Mouse (Mus musculus) ovary, postnatal 36 days (tissue): ENCODE results near the gene Slc12a5.

ENCODE experiments used
- DNase-seq: peaks from one replicate; pipeline ENCODE4 v3.0.0; 2022; ENCODE audit warnings: low spot score, mixed read lengths

Gene Slc12a5

GRCm38 (mm10) chr2:164986371-164987027 is 25.9 kb downstream of the Slc12a5 start:
- no peak for DNase-seq

- DNase-seq, result no peak
These were observed 28.2 kb downstream of the Slc12a5 start for GRCm38 (mm10) chr2:164988777-164989176.

GRCm38 (mm10) chr2:164991111-164991510 is 30.5 kb downstream of the Slc12a5 start:
- DNase-seq, result no peak

- no peak for DNase-seq
These were observed 31.2 kb downstream of the Slc12a5 start for GRCm38 (mm10) chr2:164991808-164992207.

GRCm38 (mm10) chr2:164994156-164994555 is 33.6 kb downstream of the Slc12a5 start:
- no peak for DNase-seq

GRCm38 (mm10) chr2:164994659-164995428 is 34.2 kb downstream of the Slc12a5 start:
- DNase-seq, result no peak

GRCm38 (mm10) chr2:164995976-164996375 is 35.4 kb downstream of the Slc12a5 start:
- no peak for DNase-seq

GRCm38 (mm10) chr2:164996848-164997720 is 36.5 kb downstream of the Slc12a5 start:
- DNase-seq, result no peak

GRCm38 (mm10) chr2:164997721-164998428 is 37.3 kb downstream of the Slc12a5 start:
- peak; percentile 38 for DNase-seq

- no peak for DNase-seq
These were observed 41.4 kb downstream of the Slc12a5 start for GRCm38 (mm10) chr2:165001958-165002357.

- DNase-seq, result no peak
These were observed 42.5 kb downstream of the Slc12a5 start for GRCm38 (mm10) chr2:165003108-165003507.

GRCm38 (mm10) chr2:165004237-165004636 is 43.6 kb downstream of the Slc12a5 start:
- DNase-seq, result no peak

GRCm38 (mm10) chr2:165006813-165007212 is 46.2 kb downstream of the Slc12a5 start:
- no peak for DNase-seq

GRCm38 (mm10) chr2:165007986-165008385 is 47.4 kb downstream of the Slc12a5 start:
- DNase-seq, result no peak

- DNase-seq, result no peak
These were observed 48.6 kb downstream of the Slc12a5 start for GRCm38 (mm10) chr2:165009161-165009560.

GRCm38 (mm10) chr2:165009581-165009980 is 49.0 kb downstream of the Slc12a5 start:
- no peak for DNase-seq

GRCm38 (mm10) chr2:165010351-165010750 is 49.7 kb downstream of the Slc12a5 start:
- no peak for DNase-seq

GRCm38 (mm10) chr2:165014935-165015334 is 54.3 kb downstream of the Slc12a5 start:
- DNase-seq, result no peak

- no peak for DNase-seq
These were observed 59.9 kb downstream of the Slc12a5 start for GRCm38 (mm10) chr2:165020490-165020889.

GRCm38 (mm10) chr2:165027163-165027562 is 66.6 kb downstream of the Slc12a5 start:
- no peak for DNase-seq

GRCm38 (mm10) chr2:165032533-165032932 is 71.9 kb downstream of the Slc12a5 start:
- DNase-seq, result no peak

- no peak for DNase-seq
These were observed 72.7 kb downstream of the Slc12a5 start for GRCm38 (mm10) chr2:165033306-165033705.
